Mouse (Mus musculus): ENCODE results near the gene Fbf1. TPM values are rescaled to one million over a fixed set of nuclear protein-coding genes. Genes with fewer than 3 reads are reported as not detected.
"Not testable (repeated sequence)": the region's sequence is repeated elsewhere in the genome, so short reads cannot be mapped to it uniquely, and the experiment has no call there.

The Fbf1 gene
- polyA plus RNA-seq, 1 experiment from 2014 or later: 61.2 TPM

DNA sequence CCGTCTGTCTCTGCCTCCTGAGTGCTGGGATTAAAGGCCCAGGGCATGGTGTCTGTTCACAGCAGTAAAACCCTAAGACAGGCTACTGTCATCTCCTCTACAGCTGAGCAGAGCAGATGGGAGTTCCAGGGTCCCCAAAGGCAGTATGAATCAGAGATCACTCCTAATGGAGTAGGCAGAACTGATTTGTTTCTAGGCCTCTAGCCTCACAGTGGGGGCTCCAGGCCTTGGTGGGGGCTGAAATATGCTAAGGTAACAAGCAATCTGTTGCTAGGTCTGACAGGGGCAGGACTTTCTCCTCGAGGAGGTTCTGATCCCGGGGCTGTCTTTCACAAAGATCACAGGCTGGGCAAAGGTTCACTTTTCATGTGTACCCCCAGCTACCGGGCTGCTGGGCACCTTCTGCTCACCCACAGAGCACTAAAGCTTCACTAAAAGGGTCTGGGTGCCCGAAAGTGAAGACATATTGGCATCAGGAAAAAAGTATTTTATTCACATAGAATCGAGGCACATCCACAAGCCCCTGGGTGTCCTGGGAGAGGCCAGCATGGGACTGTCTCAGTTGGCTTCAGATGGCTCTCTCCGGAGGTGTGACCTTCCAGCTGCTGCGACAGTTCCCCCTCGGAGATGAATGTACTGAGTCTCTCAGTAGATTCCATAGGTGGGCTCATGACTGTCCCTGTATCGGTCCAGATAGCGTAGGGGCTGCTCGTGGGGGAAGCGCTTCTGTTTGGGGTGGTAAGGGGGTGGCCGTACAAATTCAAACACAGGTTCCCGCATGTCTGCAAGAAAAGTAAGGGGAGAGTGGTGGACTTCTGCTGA, 36.4 kb downstream of the Fbf1 start:
- Histone ChIP-seq H3K4me2 (replicated peaks) (peak overlapping the region; percentile 75), H3K4me3 (peak overlapping the region; percentile 57), H3K9ac (peak overlapping the region; percentile 70), H3K27ac (peak overlapping the region; percentile 89; the same call in 1 of the 2 replicates), H3K27me3 (no peaks in the 10 kb centered on the region), H3K4me1 (peaks cover 27% of the 10 kb centered on the region), H3K9me3 (no peaks in the 10 kb centered on the region), H3K36me3 (peaks cover 30% of the 10 kb centered on the region)
- ATAC-seq (ENCODE audit: insufficient number of reproducible peaks, insufficient read depth, low FRiP score, low TSS enrichment): no peak
- WGBS: 81% methylated on average over 15 of the region's 15 CpGs

DNA sequence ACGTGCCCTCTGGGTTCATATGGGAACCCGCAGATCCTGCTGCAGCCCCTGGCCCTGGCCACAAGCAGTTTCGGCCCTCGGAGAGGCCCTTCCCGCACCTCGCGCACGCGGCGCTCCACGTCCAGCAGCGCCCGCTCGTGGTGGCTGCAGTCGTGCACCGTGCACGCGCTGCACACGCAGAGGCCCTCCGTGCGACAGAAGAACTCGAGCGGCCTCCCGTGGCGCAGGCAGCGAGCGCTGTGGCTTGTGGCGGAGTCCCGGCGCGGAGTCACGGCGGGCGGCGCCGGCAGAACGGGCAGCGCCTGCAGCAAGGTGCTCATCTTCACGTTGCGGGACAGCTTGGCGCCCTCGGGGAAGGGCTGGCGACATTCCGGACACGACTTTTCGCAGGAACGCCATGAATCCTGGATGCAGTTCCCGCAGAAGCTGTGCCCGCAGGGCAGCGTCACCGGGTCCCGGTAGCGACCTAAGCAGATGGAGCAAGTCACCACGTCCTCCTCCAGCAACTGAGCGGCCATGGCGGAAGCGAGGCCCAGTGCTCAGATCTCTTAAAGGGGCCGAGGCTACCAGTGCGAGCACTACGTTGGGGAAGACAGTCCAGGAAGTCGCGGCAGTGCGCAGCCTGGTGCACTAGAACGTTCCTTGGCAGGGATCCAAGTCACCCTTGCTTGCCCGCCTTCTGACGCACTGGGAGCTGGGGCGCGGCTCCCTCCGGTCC, 37.3 kb downstream of the Fbf1 start, which contains the start of gene Trim65:
Gene Trim65, minus strand, starts transcription at position 641 of the 718 bp plus-strand sequence.
- Histone ChIP-seq H3K4me2 (replicated peaks) (peak within 1 kb of the TSS; percentile 75), H3K4me1 (peaks cover 27% of the 10 kb centered on the region), H3K27me3 (no peaks in the 10 kb centered on the region), H3K9ac (peak within 1 kb of the TSS; percentile 70), H3K9me3 (no peaks in the 10 kb centered on the region), H3K4me3 (peak within 1 kb of the TSS; percentile 57), H3K36me3 (peaks cover 33% of the 10 kb centered on the region), H3K27ac (peak within 1 kb of the TSS; percentile 89)
- WGBS: 1% methylated on average over 69 of the region's 69 CpGs
- ATAC-seq (ENCODE audit: insufficient number of reproducible peaks, insufficient read depth, low FRiP score, low TSS enrichment): peak; percentile 74

DNA sequence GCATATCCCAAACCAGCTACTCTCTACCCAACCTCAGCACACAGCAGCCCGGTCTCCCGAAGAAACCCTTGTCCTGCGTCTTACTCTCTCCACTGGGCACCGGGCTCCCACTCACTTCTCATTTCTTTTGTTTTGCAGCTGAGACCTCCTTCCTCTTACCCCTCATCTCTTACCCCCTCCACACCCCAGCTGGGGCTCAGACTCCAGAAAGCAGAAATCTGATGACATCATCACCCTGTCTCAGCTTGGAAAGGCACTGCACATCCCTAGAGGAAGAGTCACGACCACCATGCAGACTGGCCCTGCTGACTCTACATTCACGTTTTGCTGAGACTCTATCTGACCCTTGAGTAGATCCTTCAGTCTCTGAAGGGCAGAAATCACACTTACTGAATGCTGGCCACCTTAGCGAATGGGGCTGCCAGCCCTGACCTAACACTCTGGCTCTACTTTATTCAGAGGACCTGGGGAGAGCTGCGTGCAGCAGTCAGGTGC, 37.9 kb downstream of the Fbf1 start:
- peak overlapping the region; percentile 75 for H3K4me2 ChIP-seq (replicated peaks)
- WGBS: 48% methylated on average over 8 of the region's 8 CpGs
- no peaks in the 10 kb centered on the region for H3K27me3 ChIP-seq
- H3K4me1 ChIP-seq: peaks cover 27% of the 10 kb centered on the region
- H3K9me3 ChIP-seq: peaks cover 4% of the 10 kb centered on the region; the same call in 1 of the 2 replicates
- peaks cover 33% of the 10 kb centered on the region for H3K36me3 ChIP-seq
- peak overlapping the region; percentile 70 for H3K9ac ChIP-seq
- 0 out of 2 replicates have a peak, but pooled peaks have one; percentile 1 for ATAC-seq (ENCODE audit: insufficient number of reproducible peaks, insufficient read depth, low FRiP score, low TSS enrichment)
- peak overlapping the region; percentile 57 for H3K4me3 ChIP-seq
- H3K27ac ChIP-seq: peak overlapping the region; percentile 89

DNA sequence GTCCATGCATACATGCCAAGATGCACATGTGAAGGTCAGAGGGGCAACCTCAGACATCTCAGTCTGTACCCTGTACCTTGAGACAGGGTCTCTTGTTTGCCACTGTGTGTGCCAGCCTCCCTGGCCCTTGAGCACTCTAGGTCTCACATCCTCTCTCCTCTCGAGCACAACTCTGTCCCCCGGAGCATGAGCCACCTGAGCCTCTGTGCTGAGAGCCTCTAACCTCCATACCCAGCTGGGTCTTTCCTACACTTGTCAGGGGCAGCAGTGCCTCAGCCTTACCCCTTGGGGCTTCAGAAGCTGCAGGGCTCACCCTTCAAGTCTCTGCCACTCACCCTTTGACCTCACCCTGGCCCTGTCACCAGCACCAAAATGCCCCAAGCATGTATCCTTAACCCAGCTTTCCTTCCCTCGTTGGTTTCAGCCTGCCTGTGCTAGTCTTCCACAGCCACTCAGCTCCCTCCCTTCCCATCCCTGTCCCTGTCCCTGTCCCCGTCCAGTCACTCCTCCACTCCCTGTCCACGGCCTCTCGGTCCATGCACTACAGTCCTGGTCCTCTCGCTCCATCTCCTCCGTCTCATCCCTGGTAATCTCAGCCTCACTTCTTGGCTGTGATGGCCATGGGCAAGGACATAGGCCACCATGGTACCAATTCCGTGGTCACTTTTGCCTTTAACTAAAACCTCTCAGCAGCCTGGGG, 38.7 kb downstream of the Fbf1 start:
- ATAC-seq (ENCODE audit: insufficient number of reproducible peaks, insufficient read depth, low FRiP score, low TSS enrichment): no peak
- Histone ChIP-seq H3K27me3 (no peaks in the 10 kb centered on the region), H3K4me2 (replicated peaks) (peak overlapping the region; percentile 75), H3K9ac (no peak overlapping the region), H3K27ac (no peak overlapping the region), H3K4me3 (no peak overlapping the region), H3K4me1 (peaks cover 27% of the 10 kb centered on the region), H3K9me3 (peaks cover 4% of the 10 kb centered on the region; the same call in 1 of the 2 replicates), H3K36me3 (peaks cover 25% of the 10 kb centered on the region)
- WGBS: 74% methylated on average over 9 of the region's 9 CpGs

DNA sequence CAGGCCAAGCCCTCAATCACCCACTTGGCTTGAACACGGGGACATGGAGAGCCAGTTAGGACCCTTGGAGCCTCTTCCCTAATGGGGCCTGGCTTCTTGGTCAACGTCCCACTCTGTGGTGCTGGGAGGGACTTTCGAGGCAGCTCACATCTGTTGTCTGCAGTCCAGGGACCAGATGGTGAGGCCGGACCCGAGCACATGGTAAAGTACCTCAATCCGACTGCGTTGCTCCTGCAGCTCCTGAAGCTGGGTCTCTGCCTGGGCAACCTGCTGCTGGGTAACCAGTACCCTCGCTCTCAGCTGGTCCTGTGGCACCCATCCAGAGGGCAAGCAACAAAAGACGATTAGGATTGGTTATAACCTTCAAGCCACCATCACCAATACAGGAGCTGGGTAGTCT, 40.0 kb downstream of the Fbf1 start:
- Histone ChIP-seq H3K9me3 (peaks cover 4% of the 10 kb centered on the region; the same call in 1 of the 2 replicates), H3K27ac (0 out of 2 replicates have a peak overlapping the region, but pooled peaks have one; percentile 37), H3K9ac (no peak overlapping the region), H3K4me3 (0 out of 2 replicates have a peak overlapping the region, but pooled peaks have one; percentile 22), H3K4me1 (peaks cover 27% of the 10 kb centered on the region), H3K27me3 (no peaks in the 10 kb centered on the region), H3K4me2 (replicated peaks) (peak overlapping the region; percentile 40; the same call in 1 of the 2 replicates), H3K36me3 (peaks cover 18% of the 10 kb centered on the region)
- 80% methylated on average over 9 of the region's 9 CpGs for WGBS
- ATAC-seq (ENCODE audit: insufficient number of reproducible peaks, insufficient read depth, low FRiP score, low TSS enrichment): no peak

DNA sequence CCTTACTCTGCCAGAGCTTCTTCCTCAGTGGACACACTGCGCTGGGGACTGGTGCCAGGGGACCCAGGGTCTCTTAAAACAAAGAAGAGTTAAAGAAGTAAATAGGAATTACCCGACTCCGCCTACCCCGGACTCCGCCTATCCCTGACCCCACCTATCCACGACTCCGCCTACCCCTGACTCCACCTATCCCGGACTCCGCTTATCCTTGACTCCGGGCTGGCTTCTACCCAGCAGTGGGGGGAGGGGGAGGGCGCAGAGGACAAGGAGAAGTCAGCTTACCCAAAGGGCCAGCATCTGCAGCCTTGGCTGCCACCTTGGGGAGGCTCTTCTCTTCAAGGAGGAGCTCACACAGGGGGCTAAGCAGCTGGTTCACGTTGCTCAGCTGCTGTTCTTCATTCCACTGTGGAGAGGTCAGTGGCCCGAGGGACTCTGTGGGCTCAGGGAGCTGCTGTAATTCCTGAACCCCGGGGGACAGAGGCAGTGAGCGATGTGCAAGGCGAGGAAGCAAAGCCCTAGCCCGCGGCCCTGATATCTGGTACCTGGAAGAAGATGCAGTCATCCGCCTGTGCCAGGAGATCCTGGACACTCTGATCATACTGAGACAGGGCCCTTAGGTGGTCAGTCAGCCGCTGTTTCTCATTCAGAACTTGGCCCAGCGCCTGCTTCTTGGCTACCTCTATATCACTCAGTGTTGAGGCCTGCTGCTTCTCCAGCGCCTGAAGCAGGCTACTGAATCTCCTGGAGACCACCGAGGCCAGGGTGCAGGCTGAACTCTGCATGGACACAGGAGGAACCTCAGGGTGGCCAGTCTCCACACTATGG, 40.6 kb downstream of the Fbf1 start, which contains the start of gene Trim47:
Gene Trim47, minus strand, starts transcription at position 55 of the 825 bp plus-strand sequence.
- Histone ChIP-seq H3K9ac (no peak within 1 kb of the TSS), H3K4me3 (peak within 1 kb of the TSS; percentile 22), H3K36me3 (peaks cover 16% of the 10 kb centered on the region), H3K27ac (peak within 1 kb of the TSS; percentile 37), H3K27me3 (no peaks in the 10 kb centered on the region), H3K4me2 (replicated peaks) (peak within 1 kb of the TSS; percentile 40), H3K9me3 (peaks cover 4% of the 10 kb centered on the region; the same call in 1 of the 2 replicates), H3K4me1 (peaks cover 27% of the 10 kb centered on the region)
- WGBS: 23% methylated on average over 23 of the region's 23 CpGs
- ATAC-seq (ENCODE audit: insufficient number of reproducible peaks, insufficient read depth, low FRiP score, low TSS enrichment): peak; percentile 50; the same call in 1 of the 2 replicates

DNA sequence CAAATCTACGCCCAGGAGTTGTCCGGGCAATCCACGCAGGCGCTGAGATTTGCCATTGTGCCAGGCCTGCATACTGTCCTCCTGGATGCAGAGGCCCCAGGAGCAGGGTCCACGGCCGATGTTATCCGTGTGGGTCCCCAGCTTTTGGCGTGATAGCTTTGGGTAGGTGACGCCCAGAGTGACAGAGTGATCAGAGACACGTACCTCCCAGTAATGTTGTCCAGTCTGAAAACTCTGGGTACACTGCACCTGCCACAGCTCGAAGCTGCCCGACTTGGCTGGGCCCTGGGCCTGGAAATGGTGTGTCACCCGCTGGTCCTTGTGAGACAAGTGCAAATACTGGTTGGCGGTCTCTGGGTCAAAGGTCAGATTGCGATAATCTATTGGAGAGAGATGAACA, 41.7 kb downstream of the Fbf1 start:
- no peak for ATAC-seq (ENCODE audit: insufficient number of reproducible peaks, insufficient read depth, low FRiP score, low TSS enrichment)
- peaks cover 24% of the 10 kb centered on the region for H3K4me1 ChIP-seq
- peak overlapping the region; percentile 40; the same call in 1 of the 2 replicates for H3K4me2 ChIP-seq (replicated peaks)

DNA sequence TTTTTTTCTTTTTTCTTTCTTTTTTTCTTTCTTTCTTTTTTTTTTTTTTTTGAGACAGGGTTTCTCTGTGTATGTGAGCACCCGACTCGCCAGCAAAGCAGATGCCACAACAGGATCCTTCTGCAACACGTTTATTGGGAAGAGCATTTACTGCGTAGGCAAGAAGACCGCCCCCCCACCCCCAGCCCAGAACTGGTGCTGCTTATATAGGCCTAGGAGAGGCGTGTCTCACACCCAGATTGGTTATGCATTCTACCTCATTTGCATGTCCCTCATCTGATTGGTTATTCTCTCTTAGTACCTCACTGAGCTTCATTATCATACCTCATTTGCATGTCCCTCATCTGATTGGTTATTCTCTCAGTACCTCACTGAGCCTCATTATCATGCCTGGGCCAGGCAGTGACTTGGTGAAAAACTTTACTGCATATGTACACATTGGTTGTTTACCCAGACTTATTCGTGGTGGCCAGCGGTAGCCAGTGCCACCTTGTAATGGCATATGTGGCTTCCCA, 46.2 kb downstream of the Fbf1 start:
- H3K4me1 ChIP-seq; H3K4me2 ChIP-seq (replicated peaks); H3K27me3 ChIP-seq; H3K9me3 ChIP-seq; H3K4me3 ChIP-seq; H3K9ac ChIP-seq; ATAC-seq (ENCODE audit: insufficient number of reproducible peaks, insufficient read depth, low FRiP score, low TSS enrichment); H3K27ac ChIP-seq: not testable (repeated sequence)
- H3K36me3 ChIP-seq: peaks cover 14% of the 10 kb centered on the region
- WGBS: 91% methylated on average over 8 of the region's 8 CpGs

More for the DNA sequence above, 41.7 kb downstream of the Fbf1 start:
- peaks cover 4% of the 10 kb centered on the region; the same call in 1 of the 2 replicates for H3K9me3 ChIP-seq
- no peak overlapping the region for H3K27ac ChIP-seq
- H3K9ac ChIP-seq: no peak overlapping the region
- WGBS: 96% methylated on average over 15 of the region's 15 CpGs
- peaks cover 14% of the 10 kb centered on the region for H3K36me3 ChIP-seq
- H3K27me3 ChIP-seq: no peaks in the 10 kb centered on the region
- H3K4me3 ChIP-seq: no peak overlapping the region

DNA sequence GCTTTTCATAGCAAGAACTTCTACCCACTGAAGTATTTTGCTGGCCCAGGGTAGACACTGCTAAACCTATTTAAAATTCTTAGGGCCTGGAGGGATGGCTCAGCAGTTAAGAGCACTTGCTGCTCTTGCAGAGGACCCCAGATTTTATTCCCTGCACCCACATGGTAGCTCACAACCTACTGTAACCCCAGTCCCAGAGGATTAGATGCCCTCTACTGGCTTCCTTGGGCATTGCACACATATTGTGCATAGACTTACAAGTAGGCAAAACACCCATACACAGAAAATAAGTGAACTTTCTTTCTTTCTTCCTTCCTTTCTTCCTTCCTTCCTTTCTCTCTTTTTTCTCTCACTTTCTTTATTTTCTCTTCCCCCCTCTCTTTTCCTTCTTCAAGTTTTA, 50.1 kb downstream of the Fbf1 start:
- Histone ChIP-seq H3K4me2 (replicated peaks) (no peak overlapping the region), H3K9me3 (no peaks in the 10 kb centered on the region), H3K27me3 (no peaks in the 10 kb centered on the region), H3K27ac (peak overlapping the region; percentile 80; the same call in 1 of the 2 replicates), H3K4me1 (peaks cover 4% of the 10 kb centered on the region; the same call in 1 of the 2 replicates), H3K4me3 (no peak overlapping the region), H3K36me3 (0 out of 2 replicates have a peak, but pooled peaks cover 4% of the 10 kb centered on the region), H3K9ac (no peak overlapping the region)
- ATAC-seq (ENCODE audit: insufficient number of reproducible peaks, insufficient read depth, low FRiP score, low TSS enrichment): no peak

DNA sequence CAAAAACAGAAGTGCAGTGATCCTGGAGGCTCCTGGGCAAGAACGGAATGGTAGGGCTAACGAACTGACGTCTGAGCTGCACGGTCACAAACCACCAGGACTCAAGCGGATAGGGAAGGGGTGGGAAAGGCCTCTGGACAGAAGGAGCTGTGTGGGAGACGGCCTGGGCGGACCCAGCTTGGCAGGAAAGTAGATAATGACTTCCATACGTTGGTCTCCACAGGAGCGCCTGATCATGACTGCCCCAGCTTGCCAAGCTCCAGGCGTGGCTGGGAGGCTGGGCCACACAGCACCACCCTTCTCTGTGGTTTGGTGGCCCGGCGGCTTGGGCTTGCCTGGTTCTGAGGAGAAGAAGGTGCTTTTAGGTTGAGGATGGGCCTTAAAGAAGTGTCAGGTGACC, 50.7 kb downstream of the Fbf1 start:
- no peak overlapping the region for H3K4me3 ChIP-seq
- WGBS: 18% methylated on average over 12 of the region's 12 CpGs
- no peaks in the 10 kb centered on the region for H3K36me3 ChIP-seq
- ATAC-seq (ENCODE audit: insufficient number of reproducible peaks, insufficient read depth, low FRiP score, low TSS enrichment): no peak
- H3K4me2 ChIP-seq (replicated peaks): 0 out of 2 replicates have a peak overlapping the region, but pooled peaks have one; percentile 5
- H3K27me3 ChIP-seq: no peaks in the 10 kb centered on the region
- no peak overlapping the region for H3K9ac ChIP-seq
- no peaks in the 10 kb centered on the region for H3K9me3 ChIP-seq
- H3K27ac ChIP-seq: peak overlapping the region; percentile 80
- peaks cover 4% of the 10 kb centered on the region; the same call in 1 of the 2 replicates for H3K4me1 ChIP-seq
